In the genomic region with DNA sequence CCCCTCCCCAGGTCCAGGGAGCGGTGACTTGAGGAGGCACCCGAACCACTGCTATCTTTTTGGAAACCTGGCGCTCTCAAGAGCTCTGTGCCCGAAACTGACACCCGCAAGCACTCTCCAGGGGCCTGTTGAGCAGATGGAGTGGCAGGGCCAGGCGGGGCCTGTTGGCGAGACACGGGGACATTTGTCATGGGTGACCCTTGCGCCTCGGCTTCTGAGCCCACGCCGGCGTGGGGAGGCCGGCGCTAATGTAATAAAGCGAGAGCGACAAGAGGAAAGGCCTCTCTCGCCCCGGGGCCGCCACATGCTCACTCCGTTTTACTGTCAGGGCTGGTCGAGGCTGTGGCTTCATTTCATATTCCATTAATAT, we compare ENCODE assay signal across 8 mouse cellular contexts.
DNase-seq lines count a peak whose midpoint lies in the region; ATAC-seq and TF ChIP-seq lines count a peak whose summit lies in the region.

No protein-coding gene starts in this region.

- H3K36me3 ChIP-seq in lung, postnatal 0 days (ENCODE audit: insufficient read depth, low read length), result no peaks in the 10 kb centered on the region
- H3K36me3 ChIP-seq in limb, embryonic 12.5 days, result no peaks in the 10 kb centered on the region
- H3K36me3 ChIP-seq in stomach, embryonic 16.5 days (ENCODE audit: control insufficient read depth, insufficient read depth, low read length), result no peaks in the 10 kb centered on the region

- no peak for TF ChIP-seq POLR2A in lung, adult 2 months (IDR thresholded peaks at IDR 0.05; ENCODE audit: borderline replicate concordance, extremely low read depth, low read depth, low read length)

- no peak for TF ChIP-seq CTCF in lung, postnatal 0 days (IDR thresholded peaks at IDR 0.05)
- TF ChIP-seq CTCF in lung, adult 2 months (IDR thresholded peaks at IDR 0.05; ENCODE audit: insufficient read depth, low read length), result no peak

- 9% methylated on average over 22 of the region's 22 CpGs for WGBS in lung, postnatal 0 days
- 32% methylated on average over 22 of the region's 22 CpGs for WGBS in lung, adult 2 months
- WGBS in limb, embryonic 12.5 days, result 1% methylated on average over 22 of the region's 22 CpGs
- 18% methylated on average over 22 of the region's 22 CpGs for WGBS in stomach, embryonic 16.5 days

- peak; percentile 8 for DNase-seq in adrenal gland, postnatal 14 days
- DNase-seq in adrenal gland, adult 8-10 months, result no peak
- DNase-seq in lung, postnatal 0 days (ENCODE audit: low spot score), result no peak
- DNase-seq in lung, adult 2 months, result no peak
- DNase-seq in retina, embryonic 14.5 days (ENCODE audit: low spot score), result no peak
- no peak for DNase-seq in urinary bladder, postnatal 36 days (ENCODE audit: low spot score in 2 of 2)

- ATAC-seq in lung, postnatal 0 days, result no peak
- ATAC-seq in limb, embryonic 12.5 days (ENCODE audit: insufficient number of reproducible peaks, insufficient read depth, low FRiP score, low TSS enrichment, low read depth), result no peak
- no peak for ATAC-seq in stomach, embryonic 16.5 days (ENCODE audit: insufficient read depth, low FRiP score)

- peaks cover 5% of the 10 kb centered on the region; the same call in 1 of the 2 replicates for H3K4me1 ChIP-seq in lung, postnatal 0 days (ENCODE audit: insufficient read depth, low read depth, low read length)
- H3K4me1 ChIP-seq in lung, adult 2 months (ENCODE audit: control insufficient read depth, insufficient read depth, low read length), result no peaks in the 10 kb centered on the region
- H3K4me1 ChIP-seq in limb, embryonic 12.5 days (replicated peaks), result peaks cover 17% of the 10 kb centered on the region
- H3K4me1 ChIP-seq in stomach, embryonic 16.5 days (ENCODE audit: control insufficient read depth, insufficient read depth, low read length), result peaks cover 5% of the 10 kb centered on the region; the same call in 1 of the 2 replicates

- H3K9ac ChIP-seq in lung, postnatal 0 days (replicated peaks; ENCODE audit: low read depth), result no peak overlapping the region
- 0 out of 2 replicates have a peak overlapping the region, but pooled peaks have one; percentile 18 for H3K9ac ChIP-seq in limb, embryonic 12.5 days (replicated peaks)
- H3K9ac ChIP-seq in stomach, embryonic 16.5 days (ENCODE audit: low read length), result no peak overlapping the region

- peaks cover 52% of the 10 kb centered on the region for H3K27me3 ChIP-seq in lung, postnatal 0 days (replicated peaks; ENCODE audit: insufficient read depth, low read length)
- H3K27me3 ChIP-seq in limb, embryonic 12.5 days, result peaks cover 82% of the 10 kb centered on the region
- H3K27me3 ChIP-seq in stomach, embryonic 16.5 days (ENCODE audit: control insufficient read depth, insufficient read depth, low read length), result peaks cover 54% of the 10 kb centered on the region

- H3K9me3 ChIP-seq in lung, postnatal 0 days (ENCODE audit: low read length), result no peaks in the 10 kb centered on the region
- no peaks in the 10 kb centered on the region for H3K9me3 ChIP-seq in limb, embryonic 12.5 days
- H3K9me3 ChIP-seq in stomach, embryonic 16.5 days (replicated peaks; ENCODE audit: control insufficient read depth, low read length), result no peaks in the 10 kb centered on the region

- H3K4me3 ChIP-seq in lung, postnatal 0 days (ENCODE audit: low read depth, low read length), result peak overlapping the region; percentile 37
- no peak overlapping the region for H3K4me3 ChIP-seq in lung, adult 2 months (replicated peaks; ENCODE audit: extremely low read depth, low read depth, low read length)
- peak overlapping the region; percentile 32 for H3K4me3 ChIP-seq in limb, embryonic 12.5 days (replicated peaks)
- H3K4me3 ChIP-seq in stomach, embryonic 16.5 days (replicated peaks; ENCODE audit: low read length), result no peak overlapping the region

- H3K4me2 ChIP-seq in lung, postnatal 0 days (replicated peaks; ENCODE audit: low read depth, low read length), result peak overlapping the region; percentile 61
- peak overlapping the region; percentile 53 for H3K4me2 ChIP-seq in limb, embryonic 12.5 days
- H3K4me2 ChIP-seq in stomach, embryonic 16.5 days (ENCODE audit: low read depth, low read length), result peak overlapping the region; percentile 63; the same call in 1 of the 2 replicates

- no peak overlapping the region for H3K27ac ChIP-seq in lung, postnatal 0 days (ENCODE audit: low read length)
- no peak overlapping the region for H3K27ac ChIP-seq in limb, embryonic 12.5 days
- H3K27ac ChIP-seq in stomach, embryonic 16.5 days (ENCODE audit: low read length), result no peak overlapping the region

- no peak for TF ChIP-seq EP300 in lung, postnatal 0 days (IDR thresholded peaks at IDR 0.05)

Comparison
In these comparisons a context has a peak if more than half of its experiments do, and no peak if none do; other contexts are left out.
1. H3K4me3 ChIP-seq: peak in lung, postnatal 0 days (single experiment) and limb, embryonic 12.5 days (single experiment); none in lung, adult 2 months (single experiment) and stomach, embryonic 16.5 days (single experiment).
2. Peak in every context shown above with its lines, with median percentiles within 50 percentile points of each other: H3K4me2 ChIP-seq.